1 mouse cellular context compared by ENCODE assay signal in the genomic region with DNA sequence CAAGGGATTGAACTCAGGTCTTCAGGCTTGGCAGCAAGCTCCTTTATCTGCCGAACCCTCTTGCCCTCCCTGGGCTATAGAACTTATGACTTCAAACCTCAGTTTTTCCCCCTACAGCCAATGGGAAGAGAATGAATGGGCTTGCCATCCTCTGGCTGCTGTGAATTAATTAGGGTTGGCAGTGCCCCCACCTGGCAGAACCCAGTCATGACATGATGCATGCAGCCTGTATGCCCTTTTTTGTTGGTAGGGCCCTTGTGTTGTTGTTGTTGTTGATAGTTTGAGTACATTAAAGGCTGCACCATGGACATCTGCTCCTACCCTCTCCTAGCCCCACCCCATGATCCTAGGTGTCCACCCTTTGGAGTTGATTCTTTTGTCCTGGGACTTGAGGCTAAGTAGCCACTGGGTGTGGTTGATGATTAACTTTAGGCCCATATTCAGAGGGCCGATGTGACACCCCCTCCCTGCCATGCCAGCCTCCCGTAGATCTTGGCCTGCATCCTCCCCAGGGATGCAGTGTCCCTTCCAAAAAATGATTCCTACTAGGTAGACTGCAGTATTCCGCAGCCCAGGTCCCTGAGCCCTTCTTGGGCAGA.
TF ChIP-seq lines count a peak whose summit lies in the region.

No protein-coding gene starts in this region.

TF ChIP-seq in CH12.LX, 34 proteins besides CTCF, POLR2A, EP300 and RAD21 (continued from another document):
- TF ChIP-seq MAX (IDR thresholded peaks at IDR 0.05; ENCODE audit: low read length) (no peak), NELFE (IDR thresholded peaks at IDR 0.05; ENCODE audit: low read depth, low read length) (peak; percentile 50; the same call in 1 of the 2 replicates), SMC3 (IDR thresholded peaks at IDR 0.05; ENCODE audit: low read depth, low read length) (peak; percentile 88), MAZ (IDR thresholded peaks at IDR 0.05; ENCODE audit: low read depth, low read length) (no peak), ZC3H11A (IDR thresholded peaks at IDR 0.05; ENCODE audit: low read depth, low read length) (peak; percentile 38), USF1 (IDR thresholded peaks at IDR 0.05; ENCODE audit: low read depth, low read length) (no peak), KAT2A (IDR thresholded peaks at IDR 0.05; ENCODE audit: insufficient replicate concordance, low read length) (no peak), ZKSCAN1 (IDR thresholded peaks at IDR 0.05; ENCODE audit: borderline replicate concordance, low read depth, low read length) (no peak), POLR2AphosphoS2 (IDR thresholded peaks at IDR 0.05; ENCODE audit: low read depth, low read length) (no peak), HCFC1 (IDR thresholded peaks at IDR 0.05; ENCODE audit: low read depth, low read length) (no peak), UBTF (IDR thresholded peaks at IDR 0.05; ENCODE audit: low read depth, low read length) (no peak), CHD1 (IDR thresholded peaks at IDR 0.05; ENCODE audit: low read depth, low read length) (no peak), JUN (IDR thresholded peaks at IDR 0.05; ENCODE audit: insufficient read depth, low read depth, low read length) (no peak), USF2 (conservative IDR thresholded peaks at IDR 0.05; ENCODE audit: low read depth, low read length) (no peak), MEF2A (IDR thresholded peaks at IDR 0.05; ENCODE audit: borderline replicate concordance, low read depth, low read length) (no peak), TCF12 (IDR thresholded peaks at IDR 0.05; ENCODE audit: low read depth, low read length) (no peak), TBP (conservative IDR thresholded peaks at IDR 0.05; ENCODE audit: low read depth, low read length) (no peak), SIN3A (IDR thresholded peaks at IDR 0.05; ENCODE audit: low read length) (no peak), ELF1 (IDR thresholded peaks at IDR 0.05; ENCODE audit: low read depth, low read length) (no peak), IRF4 (IDR thresholded peaks at IDR 0.05; ENCODE audit: low read depth, low read length) (peak; percentile 37), MXI1 (IDR thresholded peaks at IDR 0.05; ENCODE audit: low read depth, low read length) (no peak), ZMIZ1 (IDR thresholded peaks at IDR 0.05; ENCODE audit: low read depth, low read length) (no peak), JUND (conservative IDR thresholded peaks at IDR 0.05; ENCODE audit: low read depth, low read length) (0 out of 2 replicates have a peak, but pooled peaks have one; percentile 9), GABPA (IDR thresholded peaks at IDR 0.05; ENCODE audit: insufficient replicate concordance, low read depth, low read length) (no peak), MYC (IDR thresholded peaks at IDR 0.05; ENCODE audit: low read depth, low read length) (peak; percentile 25; the same call in 1 of the 2 replicates), RCOR1 (conservative IDR thresholded peaks at IDR 0.05; ENCODE audit: low read depth, low read length) (no peak)
TF ChIP-seq in CH12.LX: peak in this region for 6.
